Mouse (Mus musculus) heart, embryonic 12.5 days (tissue): ENCODE results near the gene Ccl4. TPM values are rescaled to one million over a fixed set of nuclear protein-coding genes. Genes with fewer than 3 reads are reported as not detected.

Experiments
- ATAC-seq: fragments of 200-750 bp; cut with Nextera tagmentation; 2 replicates; pipeline ENCODE4 v1.8.0; 2017; ENCODE audit warnings: moderate TSS enrichment, moderate library complexity; ENCODE audit not compliant: insufficient number of reproducible peaks, low FRiP score
- H3K27ac ChIP-seq: fragments of 300-500 bp; sonication (generic); 2 replicates; pipeline ENCODE4 v1.5.1; 2016; ENCODE audit warnings: mild to moderate bottlenecking, moderate library complexity; ENCODE audit not compliant: poor library complexity, severe bottlenecking
- H3K27me3 ChIP-seq: fragments of 300-500 bp; sonication (generic); replicated peaks from 2 replicates; pipeline ENCODE4 v1.6.1; 2016; ENCODE audit warnings: mild to moderate bottlenecking, moderate library complexity
- H3K36me3 ChIP-seq: fragments of 300-500 bp; sonication (generic); 2 replicates; pipeline ENCODE4 v1.6.1; 2016; ENCODE audit warnings: mild to moderate bottlenecking, moderate library complexity
- H3K4me1 ChIP-seq: fragments of 300-500 bp; sonication (generic); replicated peaks from 2 replicates; pipeline ENCODE4 v1.6.1; 2016; ENCODE audit warnings: mild to moderate bottlenecking
- H3K4me2 ChIP-seq: fragments of 300-500 bp; sonication (generic); 2 replicates; pipeline ENCODE4 v1.6.1; 2016; ENCODE audit warnings: mild to moderate bottlenecking, moderate library complexity
- H3K4me3 ChIP-seq: fragments of 300-500 bp; sonication (generic); 2 replicates; pipeline ENCODE4 v1.5.1; 2016; ENCODE audit warnings: mild to moderate bottlenecking
- H3K9ac ChIP-seq: fragments of 300-500 bp; sonication (generic); 2 replicates; pipeline ENCODE4 v1.6.1; 2016; ENCODE audit warnings: mild to moderate bottlenecking, moderate library complexity
- H3K9me3 ChIP-seq: fragments of 300-500 bp; sonication (generic); replicated peaks from 2 replicates; pipeline ENCODE4 v1.6.1; 2016; ENCODE audit warnings: mild to moderate bottlenecking, moderate library complexity
- WGBS: fragments of 180-500 bp; shearing (Covaris S2); methylation state at CpG from one replicate; pipeline ENCODE4 v1.1.7; 2016; 5-methylcytosine and 5-hydroxymethylcytosine counted together
- polyA plus RNA-seq: library from polyadenylated mRNA; unstranded; fragments of >200 nt; fragmentation: Nextera tagmentation; extraction: Ambion mirVana; gene quantifications from 2 replicates; pipeline ENCODE4 v1.2.1, GENCODE M21; 2016

The Ccl4 gene
- polyA plus RNA-seq, 1 experiment from 2014 or later = 0.37 TPM

GRCm38 (mm10) chr11:83638934-83639333 lies 23.4 kb upstream of the Ccl4 start:
- no peak overlapping the region for H3K4me2 ChIP-seq
- WGBS = 56% methylated on average over 2 of the region's 2 CpGs
- H3K4me3 ChIP-seq = no peak overlapping the region
- H3K27ac ChIP-seq = no peak overlapping the region
- no peaks in the 10 kb centered on the region for H3K9me3 ChIP-seq
- no peak overlapping the region for H3K9ac ChIP-seq
- peaks cover under 1% of the 10 kb centered on the region; the same call in 1 of the 2 replicates for H3K4me1 ChIP-seq
- no peaks in the 10 kb centered on the region for H3K27me3 ChIP-seq
- ATAC-seq = no peak
- no peaks in the 10 kb centered on the region for H3K36me3 ChIP-seq

GRCm38 (mm10) chr11:83639533-83639932 lies 22.9 kb upstream of the Ccl4 start:
- ATAC-seq = no peak

GRCm38 (mm10) chr11:83640141-83640540 lies 22.2 kb upstream of the Ccl4 start:
- ATAC-seq = no peak
- 76% methylated on average over 5 of the region's 5 CpGs for WGBS
- Histone ChIP-seq H3K27me3 (no peaks in the 10 kb centered on the region), H3K9ac (no peak overlapping the region), H3K4me2 (no peak overlapping the region), H3K9me3 (peaks cover 3% of the 10 kb centered on the region; the same call in 1 of the 2 replicates), H3K4me1 (no peaks in the 10 kb centered on the region; the same call in 1 of the 2 replicates), H3K4me3 (no peak overlapping the region), H3K36me3 (no peaks in the 10 kb centered on the region), H3K27ac (no peak overlapping the region)

More at GRCm38 (mm10) chr11:83639533-83639932, 22.9 kb upstream of the Ccl4 start:
- Histone ChIP-seq H3K27me3 (no peaks in the 10 kb centered on the region), H3K4me3 (no peak overlapping the region), H3K27ac (no peak overlapping the region), H3K9ac (no peak overlapping the region), H3K4me2 (no peak overlapping the region), H3K4me1 (no peaks in the 10 kb centered on the region; the same call in 1 of the 2 replicates), H3K36me3 (no peaks in the 10 kb centered on the region), H3K9me3 (no peaks in the 10 kb centered on the region)
- WGBS = 57% methylated on average over 3 of the region's 3 CpGs

GRCm38 (mm10) chr11:83641216-83641615 lies 21.2 kb upstream of the Ccl4 start:
- Histone ChIP-seq H3K4me2 (no peak overlapping the region), H3K4me3 (no peak overlapping the region), H3K4me1 (no peaks in the 10 kb centered on the region; the same call in 1 of the 2 replicates), H3K36me3 (no peaks in the 10 kb centered on the region), H3K27ac (no peak overlapping the region), H3K9me3 (peaks cover 6% of the 10 kb centered on the region; the same call in 1 of the 2 replicates), H3K27me3 (no peaks in the 10 kb centered on the region), H3K9ac (no peak overlapping the region)
- 64% methylated on average over 2 of the region's 2 CpGs for WGBS
- ATAC-seq = no peak

GRCm38 (mm10) chr11:83645521-83645920 lies 16.9 kb upstream of the Ccl4 start, which contains the start of gene Rpl9-ps1:
Gene Rpl9-ps1 (minus strand): TSS chr11:83645621.
- Histone ChIP-seq H3K36me3 (no peaks in the 10 kb centered on the region), H3K9ac (no peak within 1 kb of the TSS), H3K27ac (no peak within 1 kb of the TSS), H3K9me3 (peaks cover 6% of the 10 kb centered on the region; the same call in 1 of the 2 replicates), H3K4me1 (no peaks in the 10 kb centered on the region), H3K27me3 (no peaks in the 10 kb centered on the region), H3K4me3 (no peak within 1 kb of the TSS), H3K4me2 (no peak within 1 kb of the TSS)
- ATAC-seq = no peak
- WGBS = 68% methylated on average over 1 of the region's 1 CpGs

- H3K9me3 ChIP-seq = peaks cover 6% of the 10 kb centered on the region; the same call in 1 of the 2 replicates
- no peak overlapping the region for H3K9ac ChIP-seq
- H3K27me3 ChIP-seq = no peaks in the 10 kb centered on the region
- WGBS = 89% methylated on average over 6 of the region's 6 CpGs
- H3K4me2 ChIP-seq = no peak overlapping the region
- ATAC-seq = no peak
- H3K4me3 ChIP-seq = no peak overlapping the region
- H3K27ac ChIP-seq = no peak overlapping the region
- no peaks in the 10 kb centered on the region for H3K4me1 ChIP-seq
- no peaks in the 10 kb centered on the region for H3K36me3 ChIP-seq
Observed at GRCm38 (mm10) chr11:83646356-83647149, 15.8 kb upstream of the Ccl4 start.

- 70% methylated on average over 8 of the region's 8 CpGs for WGBS
Observed at GRCm38 (mm10) chr11:83649305-83649841, 13.0 kb upstream of the Ccl4 start, which contains the start of gene Ccl3. Gene Ccl3 (minus strand): TSS chr11:83649355.

GRCm38 (mm10) chr11:83654606-83655005 lies 7.8 kb upstream of the Ccl4 start:
- WGBS = 71% methylated on average over 8 of the region's 8 CpGs
- no peaks in the 10 kb centered on the region for H3K27me3 ChIP-seq
- H3K4me1 ChIP-seq = no peaks in the 10 kb centered on the region; the same call in 1 of the 2 replicates

More at GRCm38 (mm10) chr11:83649305-83649841, 13.0 kb upstream of the Ccl4 start, which contains the start of gene Ccl3:
- Histone ChIP-seq H3K9ac (no peak within 1 kb of the TSS), H3K27me3 (no peaks in the 10 kb centered on the region), H3K4me2 (no peak within 1 kb of the TSS), H3K9me3 (peaks cover 6% of the 10 kb centered on the region; the same call in 1 of the 2 replicates), H3K27ac (no peak within 1 kb of the TSS), H3K36me3 (no peaks in the 10 kb centered on the region), H3K4me3 (no peak within 1 kb of the TSS), H3K4me1 (no peaks in the 10 kb centered on the region; the same call in 1 of the 2 replicates)
- no peak for ATAC-seq

GRCm38 (mm10) chr11:83657508-83657907 lies 4.9 kb upstream of the Ccl4 start:
- WGBS = 68% methylated on average over 3 of the region's 3 CpGs
- no peak overlapping the region for H3K9ac ChIP-seq

More at GRCm38 (mm10) chr11:83654606-83655005, 7.8 kb upstream of the Ccl4 start:
- H3K4me2 ChIP-seq = no peak overlapping the region
- H3K36me3 ChIP-seq = no peaks in the 10 kb centered on the region
- no peaks in the 10 kb centered on the region for H3K9me3 ChIP-seq
- ATAC-seq = no peak
- H3K9ac ChIP-seq = no peak overlapping the region
- H3K27ac ChIP-seq = no peak overlapping the region
- no peak overlapping the region for H3K4me3 ChIP-seq

GRCm38 (mm10) chr11:83658797-83659196 lies 3.6 kb upstream of the Ccl4 start:
- Histone ChIP-seq H3K9me3 (no peaks in the 10 kb centered on the region), H3K4me3 (no peak overlapping the region), H3K9ac (no peak overlapping the region), H3K27me3 (no peaks in the 10 kb centered on the region), H3K36me3 (no peaks in the 10 kb centered on the region), H3K4me2 (no peak overlapping the region), H3K27ac (no peak overlapping the region), H3K4me1 (no peaks in the 10 kb centered on the region)
- ATAC-seq = no peak
- 72% methylated on average over 6 of the region's 6 CpGs for WGBS

More at GRCm38 (mm10) chr11:83657508-83657907, 4.9 kb upstream of the Ccl4 start:
- Histone ChIP-seq H3K36me3 (no peaks in the 10 kb centered on the region), H3K9me3 (no peaks in the 10 kb centered on the region), H3K4me3 (no peak overlapping the region), H3K4me1 (no peaks in the 10 kb centered on the region; the same call in 1 of the 2 replicates), H3K4me2 (no peak overlapping the region), H3K27ac (no peak overlapping the region), H3K27me3 (no peaks in the 10 kb centered on the region)
- ATAC-seq = no peak

GRCm38 (mm10) chr11:83663532-83663931 lies 1.1 kb downstream of the Ccl4 start:
- no peak overlapping the region for H3K9ac ChIP-seq
- WGBS = 69% methylated on average over 5 of the region's 5 CpGs

More at GRCm38 (mm10) chr11:83663532-83663931, 1.1 kb downstream of the Ccl4 start:
- Histone ChIP-seq H3K36me3 (no peaks in the 10 kb centered on the region), H3K4me3 (no peak overlapping the region), H3K27ac (no peak overlapping the region), H3K27me3 (no peaks in the 10 kb centered on the region), H3K4me1 (no peaks in the 10 kb centered on the region), H3K4me2 (no peak overlapping the region), H3K9me3 (no peaks in the 10 kb centered on the region)
- ATAC-seq = no peak
